Mouse (Mus musculus) embryonic facial prominence, embryonic 12.5 days (tissue): ENCODE results near the gene Ern1. TPM values are rescaled to one million over a fixed set of nuclear protein-coding genes. Genes with fewer than 3 reads are reported as not detected.
"Not testable (repeated sequence)": the region's sequence is repeated elsewhere in the genome, so short reads cannot be mapped to it uniquely, and the experiment has no call there.

Experiments used
- ATAC-seq: fragments of 200-750 bp; cut with Nextera tagmentation; 2 replicates; pipeline ENCODE4 v1.8.0; 2017; ENCODE audit not compliant: insufficient number of reproducible peaks, insufficient read depth, low FRiP score, low TSS enrichment
- H3K27ac ChIP-seq: fragments of 300-500 bp; sonication (generic); 2 replicates; pipeline ENCODE4 v1.5.1; 2016; ENCODE audit warnings: mild to moderate bottlenecking
- H3K27me3 ChIP-seq: fragments of 300-500 bp; sonication (generic); 2 replicates; pipeline ENCODE4 v1.6.1; 2016; ENCODE audit warnings: mild to moderate bottlenecking, moderate library complexity
- H3K36me3 ChIP-seq: fragments of 300-500 bp; sonication (generic); 2 replicates; pipeline ENCODE4 v1.6.1; 2016; ENCODE audit warnings: mild to moderate bottlenecking
- H3K4me1 ChIP-seq: fragments of 300-500 bp; sonication (generic); 2 replicates; pipeline ENCODE4 v1.6.1; 2016
- H3K4me2 ChIP-seq: fragments of 300-500 bp; sonication (generic); replicated peaks from 2 replicates; pipeline ENCODE4 v1.6.1; 2016; ENCODE audit warnings: mild to moderate bottlenecking, moderate library complexity
- H3K4me3 ChIP-seq: fragments of 300-500 bp; sonication (generic); 2 replicates; pipeline ENCODE4 v1.5.1; 2016; ENCODE audit warnings: mild to moderate bottlenecking
- H3K9ac ChIP-seq: fragments of 300-500 bp; sonication (generic); 2 replicates; pipeline ENCODE4 v1.6.1; 2016; ENCODE audit warnings: mild to moderate bottlenecking, moderate library complexity
- H3K9me3 ChIP-seq: fragments of 300-500 bp; sonication (generic); 2 replicates; pipeline ENCODE4 v1.6.1; 2016; ENCODE audit warnings: mild to moderate bottlenecking, moderate library complexity
- WGBS: fragments of 180-500 bp; shearing (Covaris S2); methylation state at CpG from one replicate; pipeline ENCODE4 v1.1.7; 2016; 5-methylcytosine and 5-hydroxymethylcytosine counted together
- polyA plus RNA-seq: library from polyadenylated mRNA; unstranded; fragments of >200 nt; fragmentation: Nextera tagmentation; extraction: Ambion mirVana; gene quantifications from 2 replicates; pipeline ENCODE4 v1.2.1, GENCODE M21; 2016

The Ern1 gene
- polyA plus RNA-seq, 1 experiment from 2014 or later, result 8.1 TPM

- no peak for ATAC-seq
- Histone ChIP-seq H3K9ac (no peak overlapping the region), H3K9me3 (no peaks in the 10 kb centered on the region), H3K4me1 (no peaks in the 10 kb centered on the region), H3K27me3 (no peaks in the 10 kb centered on the region), H3K4me2 (no peak overlapping the region), H3K27ac (no peak overlapping the region), H3K4me3 (no peak overlapping the region), H3K36me3 (peaks cover 19% of the 10 kb centered on the region)
- 87% methylated on average over 8 of the region's 8 CpGs for WGBS
These were observed 89.2 kb downstream of the Ern1 start for GRCm38 (mm10) chr11:106398481-106398880.

GRCm38 (mm10) chr11:106397656-106398055 is 90.0 kb downstream of the Ern1 start:
- WGBS, result 80% methylated on average over 3 of the region's 3 CpGs
- Histone ChIP-seq H3K36me3 (peaks cover 12% of the 10 kb centered on the region), H3K27ac (no peak overlapping the region), H3K4me2 (no peak overlapping the region), H3K4me3 (no peak overlapping the region), H3K27me3 (no peaks in the 10 kb centered on the region), H3K9me3 (no peaks in the 10 kb centered on the region), H3K4me1 (no peaks in the 10 kb centered on the region), H3K9ac (no peak overlapping the region)
- no peak for ATAC-seq

DNA sequence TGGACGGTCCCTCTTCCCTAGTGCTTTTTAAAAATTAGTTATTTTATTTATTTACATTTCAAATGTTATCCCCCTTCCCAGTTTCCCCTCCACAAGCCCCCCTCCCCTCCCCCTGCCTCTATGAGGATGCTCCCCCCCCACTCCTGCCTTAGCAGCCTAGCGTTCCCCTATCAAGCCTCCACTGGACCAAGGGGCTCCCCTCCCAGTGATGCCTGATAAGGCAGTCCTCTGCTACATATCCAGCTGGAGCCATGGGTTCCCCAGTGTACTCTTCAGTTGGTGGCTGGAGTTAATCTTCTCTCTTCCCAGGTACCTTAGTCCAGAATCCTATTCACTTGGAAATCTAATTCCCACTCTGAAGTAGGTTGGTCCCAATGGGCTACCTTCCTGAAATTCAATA is 93.6 kb downstream of the Ern1 start:
- not testable (repeated sequence) for H3K4me2 ChIP-seq, H3K4me3 ChIP-seq, H3K36me3 ChIP-seq, H3K9me3 ChIP-seq, H3K27me3 ChIP-seq, H3K4me1 ChIP-seq, H3K9ac ChIP-seq, H3K27ac ChIP-seq, ATAC-seq
- 74% methylated on average over 2 of the region's 2 CpGs for WGBS

- 49% methylated on average over 4 of the region's 4 CpGs for WGBS
- Histone ChIP-seq H3K27me3 (no peaks in the 10 kb centered on the region), H3K9ac (no peak overlapping the region), H3K36me3 (0 out of 2 replicates have a peak, but pooled peaks cover 2% of the 10 kb centered on the region), H3K27ac (no peak overlapping the region), H3K4me1 (peaks cover 7% of the 10 kb centered on the region; the same call in 1 of the 2 replicates), H3K4me3 (no peak overlapping the region), H3K9me3 (no peaks in the 10 kb centered on the region), H3K4me2 (no peak overlapping the region)
- ATAC-seq, result no peak
These were observed 94.4 kb downstream of the Ern1 start for GRCm38 (mm10) chr11:106393331-106393616.

DNA sequence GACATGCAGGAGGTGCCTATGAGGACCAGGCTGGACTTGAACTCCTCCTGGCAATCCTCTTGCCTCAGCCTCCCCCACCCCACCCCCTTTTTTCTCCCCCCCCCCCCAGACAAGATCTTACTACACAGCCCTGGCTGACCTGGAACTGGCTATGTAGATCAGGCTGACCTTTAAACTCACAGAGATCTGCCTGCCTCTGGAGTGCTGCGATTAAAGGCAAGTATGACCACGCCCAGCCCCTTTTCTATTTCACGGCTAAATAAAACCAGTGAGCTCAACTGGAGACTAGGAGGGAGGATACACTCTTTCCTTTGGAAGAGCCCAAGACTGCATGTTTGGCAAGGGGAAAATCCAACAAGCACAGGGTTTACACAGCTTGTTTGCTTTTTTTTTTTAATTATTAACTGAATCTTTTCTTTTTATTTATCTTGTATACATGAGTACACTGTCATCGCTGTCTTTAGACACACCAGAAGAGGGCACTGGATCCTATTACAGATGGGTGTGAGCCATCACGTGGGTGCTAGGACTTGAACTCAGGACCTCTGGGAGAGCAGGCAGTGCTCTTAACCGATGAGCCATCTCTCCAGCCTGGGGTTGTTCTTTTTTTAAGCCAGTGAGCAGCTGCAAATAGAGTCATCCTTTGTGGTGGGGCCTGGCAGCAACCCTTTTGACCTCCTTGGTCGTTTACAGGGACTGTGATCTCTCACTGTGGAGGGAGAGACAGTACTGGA is 94.9 kb downstream of the Ern1 start:
- H3K9ac ChIP-seq, result no peak overlapping the region
- WGBS, result 60% methylated on average over 7 of the region's 7 CpGs
- no peaks in the 10 kb centered on the region for H3K36me3 ChIP-seq
- H3K27ac ChIP-seq, result no peak overlapping the region
- H3K4me2 ChIP-seq, result no peak overlapping the region
- no peak for ATAC-seq
- peaks cover 7% of the 10 kb centered on the region; the same call in 1 of the 2 replicates for H3K4me1 ChIP-seq
- H3K4me3 ChIP-seq, result no peak overlapping the region
- no peaks in the 10 kb centered on the region for H3K9me3 ChIP-seq
- H3K27me3 ChIP-seq, result no peaks in the 10 kb centered on the region

GRCm38 (mm10) chr11:106391546-106392188 is 96.0 kb downstream of the Ern1 start:
- Histone ChIP-seq H3K4me2 (no peak overlapping the region), H3K4me1 (peaks cover 7% of the 10 kb centered on the region; the same call in 1 of the 2 replicates), H3K36me3 (no peaks in the 10 kb centered on the region), H3K9me3 (no peaks in the 10 kb centered on the region), H3K4me3 (no peak overlapping the region), H3K27me3 (no peaks in the 10 kb centered on the region), H3K9ac (no peak overlapping the region), H3K27ac (no peak overlapping the region)
- no peak for ATAC-seq
- 33% methylated on average over 6 of the region's 6 CpGs for WGBS

- no peak overlapping the region for H3K4me2 ChIP-seq
- no peaks in the 10 kb centered on the region for H3K27me3 ChIP-seq
- no peaks in the 10 kb centered on the region for H3K36me3 ChIP-seq
- peaks cover 7% of the 10 kb centered on the region; the same call in 1 of the 2 replicates for H3K4me1 ChIP-seq
- no peak for ATAC-seq
- H3K4me3 ChIP-seq, result no peak overlapping the region
- no peak overlapping the region for H3K27ac ChIP-seq
- 61% methylated on average over 3 of the region's 3 CpGs for WGBS
- H3K9ac ChIP-seq, result no peak overlapping the region
- no peaks in the 10 kb centered on the region for H3K9me3 ChIP-seq
These were observed 96.9 kb downstream of the Ern1 start for GRCm38 (mm10) chr11:106390757-106391156.

- Histone ChIP-seq H3K36me3 (no peaks in the 10 kb centered on the region), H3K27ac (no peak overlapping the region; the same call in 1 of the 2 replicates), H3K9ac (no peak overlapping the region), H3K4me1 (peaks cover 7% of the 10 kb centered on the region; the same call in 1 of the 2 replicates), H3K4me2 (no peak overlapping the region), H3K9me3 (no peaks in the 10 kb centered on the region), H3K27me3 (no peaks in the 10 kb centered on the region), H3K4me3 (no peak overlapping the region)
- 22% methylated on average over 3 of the region's 3 CpGs for WGBS
- ATAC-seq, result no peak
These were observed 98.0 kb downstream of the Ern1 start for GRCm38 (mm10) chr11:106389611-106390010.

DNA sequence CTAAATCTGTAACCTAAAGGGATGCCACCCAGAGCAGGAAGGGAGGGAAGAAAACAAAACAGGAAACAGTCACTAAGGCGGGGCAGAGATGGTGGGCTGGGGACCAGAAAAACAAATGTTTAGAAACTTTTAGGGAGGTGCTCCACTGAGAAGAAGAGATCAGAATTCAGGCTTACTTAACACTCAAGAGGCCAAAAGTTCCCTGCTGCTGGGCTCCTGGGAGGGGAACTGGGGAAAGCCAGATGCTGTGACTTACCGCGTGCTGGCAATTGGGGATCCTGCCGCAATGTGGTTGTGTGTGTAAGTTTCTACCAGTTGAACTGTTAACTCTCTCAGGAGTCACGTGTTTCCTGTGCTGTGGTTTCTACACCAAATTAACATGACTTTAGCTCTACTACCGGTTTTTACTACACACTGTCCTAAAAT is 99.8 kb downstream of the Ern1 start, which contains the start of gene Icam2:
Gene Icam2, minus strand, starts transcription at position 285 of the 426 bp plus-strand sequence.
- Histone ChIP-seq H3K4me3 (no peak within 1 kb of the TSS), H3K36me3 (no peaks in the 10 kb centered on the region), H3K9ac (no peak within 1 kb of the TSS), H3K4me2 (no peak within 1 kb of the TSS), H3K9me3 (no peaks in the 10 kb centered on the region), H3K27ac (no peak within 1 kb of the TSS), H3K4me1 (peaks cover 10% of the 10 kb centered on the region; the same call in 1 of the 2 replicates), H3K27me3 (no peaks in the 10 kb centered on the region)
- WGBS, result 61% methylated on average over 6 of the region's 6 CpGs
- ATAC-seq, result no peak

GRCm38 (mm10) chr11:106387020-106387419 is 100.6 kb downstream of the Ern1 start:
- H3K27me3 ChIP-seq, result no peaks in the 10 kb centered on the region
- H3K9ac ChIP-seq, result no peak overlapping the region
- no peak for ATAC-seq
- no peak overlapping the region for H3K4me2 ChIP-seq
- 80% methylated on average over 6 of the region's 6 CpGs for WGBS
- no peak overlapping the region for H3K27ac ChIP-seq
- H3K9me3 ChIP-seq, result no peaks in the 10 kb centered on the region
- H3K4me3 ChIP-seq, result no peak overlapping the region
- H3K36me3 ChIP-seq, result no peaks in the 10 kb centered on the region
- peaks cover 18% of the 10 kb centered on the region; the same call in 1 of the 2 replicates for H3K4me1 ChIP-seq

DNA sequence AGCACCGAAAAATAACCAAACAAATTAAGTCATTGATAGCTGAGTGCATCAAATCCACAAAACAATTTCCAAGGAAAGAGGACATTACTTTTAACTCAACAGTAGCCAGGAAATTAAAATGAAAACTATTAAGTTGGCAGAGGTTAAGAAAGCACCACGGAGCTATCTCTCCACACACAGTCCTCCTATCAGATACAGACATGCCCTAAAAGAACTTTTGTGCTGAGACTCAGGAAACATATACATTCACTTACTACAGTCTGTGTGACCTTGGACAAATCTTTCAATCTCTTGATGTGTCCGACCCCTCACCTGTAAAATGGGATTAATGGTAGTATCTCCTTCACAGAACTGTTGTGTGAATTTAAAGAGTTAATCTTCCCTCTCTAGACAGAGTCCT is 101.2 kb downstream of the Ern1 start:
- Histone ChIP-seq H3K4me3 (no peak overlapping the region), H3K9ac (no peak overlapping the region), H3K4me1 (peaks cover 19% of the 10 kb centered on the region; the same call in 1 of the 2 replicates), H3K9me3 (no peaks in the 10 kb centered on the region), H3K27ac (no peak overlapping the region), H3K4me2 (no peak overlapping the region), H3K36me3 (no peaks in the 10 kb centered on the region), H3K27me3 (no peaks in the 10 kb centered on the region)
- no peak for ATAC-seq
- WGBS, result 86% methylated on average over 3 of the region's 3 CpGs
